Comparison of ENCODE assay signal across 7 mouse cellular contexts in genomic region chr17:6572202-6572601, GRCm38 (mm10). TPM values are rescaled to one million over a fixed set of nuclear protein-coding genes. Genes with fewer than 3 reads are reported as not detected.
DNase-seq lines count a peak whose midpoint lies in the region; ATAC-seq and TF ChIP-seq lines count a peak whose summit lies in the region.
"Not testable (repeated sequence)": the region's sequence is repeated elsewhere in the genome, so short reads cannot be mapped to it uniquely, and the experiment has no call there.

No protein-coding gene starts in this region.

- not testable (repeated sequence) for H3K36me3 ChIP-seq in limb, embryonic 10.5 days; lung, postnatal 0 days (ENCODE audit: insufficient read depth, low read length)

- not testable (repeated sequence) for H3K9ac ChIP-seq in lung, postnatal 0 days (replicated peaks; ENCODE audit: low read depth)

- TF ChIP-seq CTCF in lung, postnatal 0 days (IDR thresholded peaks at IDR 0.05): not testable (repeated sequence)

- no CpG with 5 or more reads among the region's 1 CpGs for WGBS in limb, embryonic 10.5 days
- no CpG with 5 or more reads among the region's 1 CpGs for WGBS in lung, postnatal 0 days

- not testable (repeated sequence) for H3K4me3 ChIP-seq in limb, embryonic 10.5 days; lung, postnatal 0 days (ENCODE audit: low read depth, low read length)

- DNase-seq in A20 (ENCODE audit: low read depth, low spot score) (peak; percentile 17), MN1 (ENCODE audit: low spot score) (peak; percentile 11)
- DNase-seq in embryo, embryonic 10 days (ENCODE audit: low spot score): peak; percentile 12
- peak; percentile 8 for DNase-seq in limb, embryonic 10.5 days (ENCODE audit: low spot score)
- DNase-seq in lung, postnatal 0 days (ENCODE audit: low spot score): peak; percentile 7

- H3K9me3 ChIP-seq in limb, embryonic 10.5 days (replicated peaks); lung, postnatal 0 days (ENCODE audit: low read length): not testable (repeated sequence)

- not testable (repeated sequence) for H3K4me1 ChIP-seq in limb, embryonic 10.5 days; lung, postnatal 0 days (ENCODE audit: insufficient read depth, low read depth, low read length)

- TF ChIP-seq EP300 in lung, postnatal 0 days (IDR thresholded peaks at IDR 0.05): not testable (repeated sequence)

- not testable (repeated sequence) for H3K27ac ChIP-seq in limb, embryonic 10.5 days; lung, postnatal 0 days (ENCODE audit: low read length)

- ATAC-seq in granulocyte monocyte progenitor cell, adult 5-6 weeks (replicated peaks; ENCODE audit: poor library complexity, severe bottlenecking): peak; percentile 72
- peak; percentile 50 for ATAC-seq in lung, postnatal 0 days
- ATAC-seq in neutrophil, adult 5-6 weeks (ENCODE audit: extremely low read depth, insufficient number of reproducible peaks, low FRiP score, poor library complexity, severe bottlenecking): peak; percentile 59

- H3K4me2 ChIP-seq in lung, postnatal 0 days (replicated peaks; ENCODE audit: low read depth, low read length): not testable (repeated sequence)

- not testable (repeated sequence) for H3K27me3 ChIP-seq in limb, embryonic 10.5 days (ENCODE audit: low read depth, poor library complexity, severe bottlenecking); lung, postnatal 0 days (replicated peaks; ENCODE audit: insufficient read depth, low read length)

RNA-seq across cellular contexts. Expression of gene Dynlt1c, which starts 29.3 kb away (rescaled TPM):
- total RNA-seq in granulocyte monocyte progenitor cell, adult 5-6 weeks (2014; fragmentation: Nextera tagmentation): 1.2 and 13.1 TPM in 2 replicates
- total RNA-seq in granulocyte monocyte progenitor cell, adult 5-6 weeks (2017): 3.2 and 5.4 TPM in 2 replicates
- 36.8 and 39.2 TPM in 2 replicates for polyA plus RNA-seq in limb, embryonic 10.5 days (2016; fragmentation: Nextera tagmentation; extraction: Ambion mirVana)
- polyA plus RNA-seq in lung, postnatal 0 days (2015; fragmentation: Nextera tagmentation; extraction: Ambion mirVana): 29.1 and 30.1 TPM in 2 replicates
- 68.3 and 93.6 TPM in 2 replicates for total RNA-seq in neutrophil, adult 5-6 weeks (2017)
